Mouse (Mus musculus): ENCODE data around the gene Pdcl2.

DNA sequence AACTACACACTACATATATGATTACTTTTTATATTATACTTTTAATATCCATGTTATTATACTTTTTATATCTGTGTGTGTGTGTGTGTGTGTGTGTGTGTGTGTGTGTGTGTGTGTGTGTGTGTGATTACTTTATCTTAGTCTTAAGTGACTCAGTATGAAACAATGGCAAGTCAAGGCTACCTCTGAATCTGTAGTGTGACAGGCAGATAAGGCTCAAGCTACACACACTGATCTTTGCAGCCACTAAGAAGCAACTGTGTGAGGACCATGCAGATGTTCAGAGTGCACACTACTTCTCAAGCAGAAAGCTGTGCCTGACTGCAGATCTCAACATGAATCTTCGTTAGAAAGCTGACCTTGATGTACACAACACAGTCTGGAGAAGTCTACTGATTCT is 47.1 kb downstream of the Pdcl2 start:
- TF ChIP-seq CTCF (IDR thresholded peaks at IDR 0.05; ENCODE audit: borderline replicate concordance, insufficient read depth, low read depth, low read length): no peak
- no peak for TF ChIP-seq POLR2A (IDR thresholded peaks at IDR 0.05; ENCODE audit: borderline replicate concordance, insufficient read depth, low read length)
